Mouse (Mus musculus): ENCODE measurements around the gene Pnrc1. TPM values are rescaled to one million over a fixed set of nuclear protein-coding genes. Genes with fewer than 3 reads are reported as not detected.

The Pnrc1 gene
- polyA plus RNA-seq, 1 experiment from 2014 or later, result 113 TPM

GRCm38 (mm10) chr4:33292409-33293370 lies 2.7 kb upstream of the Pnrc1 start:
- WGBS, result 24% methylated on average over 16 of the region's 16 CpGs
- no peaks in the 10 kb centered on the region for H3K4me1 ChIP-seq
- ATAC-seq (ENCODE audit: low FRiP score, low read depth), result no peak
- H3K4me3 ChIP-seq, result no peak overlapping the region
- no peaks in the 10 kb centered on the region for H3K9me3 ChIP-seq
- H3K27me3 ChIP-seq, result no peaks in the 10 kb centered on the region
- H3K9ac ChIP-seq (replicated peaks), result no peak overlapping the region
- H3K4me2 ChIP-seq (replicated peaks), result peak overlapping the region; percentile 1; the same call in 1 of the 2 replicates
- no peaks in the 10 kb centered on the region for H3K36me3 ChIP-seq
- H3K27ac ChIP-seq (replicated peaks), result no peak overlapping the region

GRCm38 (mm10) chr4:33290878-33291277 lies 915 bp upstream of the Pnrc1 start:
- no peaks in the 10 kb centered on the region for H3K9me3 ChIP-seq
- H3K4me2 ChIP-seq (replicated peaks), result no peak overlapping the region
- H3K4me3 ChIP-seq, result no peak overlapping the region
- no peak overlapping the region for H3K27ac ChIP-seq (replicated peaks)
- ATAC-seq (ENCODE audit: low FRiP score, low read depth), result no peak
- WGBS, result 56% methylated on average over 4 of the region's 4 CpGs
- no peaks in the 10 kb centered on the region for H3K36me3 ChIP-seq
- H3K4me1 ChIP-seq, result no peaks in the 10 kb centered on the region
- H3K27me3 ChIP-seq, result no peaks in the 10 kb centered on the region
- H3K9ac ChIP-seq (replicated peaks), result no peak overlapping the region

DNA sequence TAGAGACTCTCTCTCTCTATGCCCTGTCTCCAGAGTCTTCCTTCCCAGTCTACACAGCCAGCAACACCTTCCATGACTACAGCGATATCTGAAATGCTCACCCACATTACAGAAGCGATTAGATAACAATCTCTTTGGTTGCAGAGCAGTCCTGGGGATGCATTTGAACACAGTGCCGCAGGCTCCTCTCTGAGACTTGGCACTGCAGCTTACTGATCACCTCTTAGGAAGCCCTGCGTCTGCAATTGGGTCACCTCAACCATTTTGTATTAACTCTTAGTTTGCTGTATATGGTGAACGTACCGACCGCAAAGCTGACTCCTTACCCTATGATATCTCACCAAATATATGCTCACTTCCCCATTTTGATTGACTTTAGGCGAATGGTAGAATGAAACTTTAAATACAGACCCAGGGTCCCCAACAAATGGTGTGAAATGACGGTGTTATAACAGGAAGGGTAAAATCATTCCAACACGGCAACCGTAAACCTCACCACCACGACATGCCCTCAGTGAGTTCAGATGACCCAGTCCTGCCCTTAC lies 785 bp downstream of the Pnrc1 start:
- Histone ChIP-seq H3K9ac (replicated peaks) (no peak overlapping the region), H3K36me3 (no peaks in the 10 kb centered on the region), H3K27me3 (no peaks in the 10 kb centered on the region), H3K9me3 (no peaks in the 10 kb centered on the region), H3K4me1 (no peaks in the 10 kb centered on the region), H3K4me2 (replicated peaks) (no peak overlapping the region), H3K27ac (replicated peaks) (no peak overlapping the region), H3K4me3 (no peak overlapping the region)
- ATAC-seq (ENCODE audit: low FRiP score, low read depth), result no peak
- WGBS, result 90% methylated on average over 12 of the region's 12 CpGs

- no peaks in the 10 kb centered on the region for H3K4me1 ChIP-seq
- ATAC-seq (ENCODE audit: low FRiP score, low read depth), result no peak
- no peak overlapping the region for H3K4me2 ChIP-seq (replicated peaks)
- 88% methylated on average over 8 of the region's 8 CpGs for WGBS
- no peak overlapping the region for H3K4me3 ChIP-seq
- no peak overlapping the region for H3K9ac ChIP-seq (replicated peaks)
- no peaks in the 10 kb centered on the region for H3K27me3 ChIP-seq
- no peaks in the 10 kb centered on the region for H3K9me3 ChIP-seq
- no peak overlapping the region for H3K27ac ChIP-seq (replicated peaks)
- H3K36me3 ChIP-seq, result no peaks in the 10 kb centered on the region
These were observed 4.5 kb downstream of the Pnrc1 start for GRCm38 (mm10) chr4:33285448-33285847.

DNA sequence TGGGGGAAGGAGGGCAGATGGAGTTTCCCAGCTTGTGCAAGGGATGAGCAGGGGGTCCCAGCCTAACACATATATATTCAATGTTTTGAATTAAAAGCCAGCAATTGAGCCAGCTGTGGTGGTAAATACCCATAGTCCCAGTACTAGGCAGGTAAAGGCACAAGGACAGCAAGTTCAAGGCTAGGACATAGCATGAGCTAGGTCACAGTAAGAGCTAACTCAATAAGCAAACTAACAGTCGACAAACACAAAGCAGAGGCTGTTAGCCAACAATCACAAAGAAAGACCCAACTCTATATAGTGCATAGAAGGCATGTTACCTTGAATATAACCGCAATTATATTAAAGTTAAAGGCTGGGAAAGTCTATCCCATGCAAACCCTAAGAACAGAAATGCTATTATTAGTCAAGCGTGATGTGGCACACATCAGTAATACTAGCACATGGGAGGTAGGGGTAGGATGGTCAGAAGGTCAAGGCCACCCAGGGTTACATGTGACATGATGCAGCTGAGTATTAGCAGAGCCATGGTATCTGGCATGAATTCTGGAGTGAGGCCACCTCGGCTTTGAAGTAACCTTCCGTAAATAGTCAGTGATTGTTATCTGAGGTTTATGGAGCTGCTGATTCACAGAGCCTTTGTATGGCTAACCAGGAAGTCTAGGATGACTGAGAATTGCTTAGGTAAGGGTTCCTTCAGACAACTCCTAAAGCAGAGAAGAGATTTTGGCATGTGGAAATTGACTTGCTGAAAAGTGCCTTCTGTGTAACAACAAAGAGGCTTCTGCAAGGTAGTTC lies 5.7 kb downstream of the Pnrc1 start:
- Histone ChIP-seq H3K4me2 (replicated peaks) (no peak overlapping the region), H3K4me1 (no peaks in the 10 kb centered on the region), H3K27ac (replicated peaks) (no peak overlapping the region), H3K9ac (replicated peaks) (no peak overlapping the region), H3K36me3 (no peaks in the 10 kb centered on the region), H3K27me3 (no peaks in the 10 kb centered on the region), H3K4me3 (no peak overlapping the region), H3K9me3 (no peaks in the 10 kb centered on the region)
- no peak for ATAC-seq (ENCODE audit: low FRiP score, low read depth)
- 92% methylated on average over 5 of the region's 5 CpGs for WGBS

GRCm38 (mm10) chr4:33281891-33282685 lies 7.9 kb downstream of the Pnrc1 start:
- WGBS, result 89% methylated on average over 3 of the region's 3 CpGs
- no peaks in the 10 kb centered on the region for H3K36me3 ChIP-seq
- H3K4me3 ChIP-seq, result no peak overlapping the region
- no peaks in the 10 kb centered on the region for H3K9me3 ChIP-seq
- no peak overlapping the region for H3K4me2 ChIP-seq (replicated peaks)
- ATAC-seq (ENCODE audit: low FRiP score, low read depth), result no peak
- H3K4me1 ChIP-seq, result no peaks in the 10 kb centered on the region
- H3K27me3 ChIP-seq, result no peaks in the 10 kb centered on the region
- no peak overlapping the region for H3K27ac ChIP-seq (replicated peaks)
- no peak overlapping the region for H3K9ac ChIP-seq (replicated peaks)

- WGBS, result 88% methylated on average over 3 of the region's 3 CpGs
These were observed 16.5 kb downstream of the Pnrc1 start for GRCm38 (mm10) chr4:33273437-33273836.

GRCm38 (mm10) chr4:33270386-33271314 lies 19.3 kb downstream of the Pnrc1 start:
- WGBS, result 82% methylated on average over 11 of the region's 11 CpGs
- Histone ChIP-seq H3K27ac (replicated peaks) (no peak overlapping the region), H3K4me2 (replicated peaks) (no peak overlapping the region), H3K4me3 (no peak overlapping the region), H3K9me3 (no peaks in the 10 kb centered on the region), H3K27me3 (no peaks in the 10 kb centered on the region), H3K9ac (replicated peaks) (no peak overlapping the region), H3K4me1 (no peaks in the 10 kb centered on the region), H3K36me3 (no peaks in the 10 kb centered on the region)
- no peak for ATAC-seq (ENCODE audit: low FRiP score, low read depth)

More at GRCm38 (mm10) chr4:33273437-33273836, 16.5 kb downstream of the Pnrc1 start:
- H3K4me2 ChIP-seq (replicated peaks), result no peak overlapping the region
- no peak overlapping the region for H3K4me3 ChIP-seq
- H3K9me3 ChIP-seq, result no peaks in the 10 kb centered on the region
- no peaks in the 10 kb centered on the region for H3K36me3 ChIP-seq
- H3K4me1 ChIP-seq, result no peaks in the 10 kb centered on the region
- H3K9ac ChIP-seq (replicated peaks), result no peak overlapping the region
- no peak overlapping the region for H3K27ac ChIP-seq (replicated peaks)
- no peaks in the 10 kb centered on the region for H3K27me3 ChIP-seq
- no peak for ATAC-seq (ENCODE audit: low FRiP score, low read depth)

GRCm38 (mm10) chr4:33264979-33265726 lies 24.8 kb downstream of the Pnrc1 start:
- Histone ChIP-seq H3K9ac (replicated peaks) (no peak overlapping the region), H3K27ac (replicated peaks) (no peak overlapping the region), H3K9me3 (no peaks in the 10 kb centered on the region), H3K4me3 (no peak overlapping the region), H3K4me2 (replicated peaks) (no peak overlapping the region), H3K4me1 (no peaks in the 10 kb centered on the region), H3K36me3 (no peaks in the 10 kb centered on the region), H3K27me3 (no peaks in the 10 kb centered on the region)
- WGBS, result 89% methylated on average over 11 of the region's 11 CpGs
- no peak for ATAC-seq (ENCODE audit: low FRiP score, low read depth)

DNA sequence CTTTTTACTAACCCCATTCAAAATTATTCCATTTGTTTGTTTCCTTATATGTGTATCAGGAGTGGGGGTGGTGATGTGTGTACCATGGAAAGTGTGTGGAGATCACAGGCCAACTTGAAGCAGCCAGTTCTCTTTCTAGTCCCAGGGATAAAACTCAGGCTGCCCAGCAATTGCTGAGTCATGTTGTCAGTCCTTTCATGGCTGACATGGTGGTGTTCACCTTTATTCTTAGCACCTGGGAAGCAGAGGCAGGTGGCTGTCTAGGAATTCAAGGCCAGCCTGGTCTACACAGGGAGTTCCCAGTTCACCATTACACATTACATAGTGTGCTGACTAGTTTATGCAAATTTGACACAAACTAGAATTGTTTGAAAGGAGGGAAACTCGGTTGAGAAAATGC lies 27.1 kb downstream of the Pnrc1 start:
- Histone ChIP-seq H3K36me3 (no peaks in the 10 kb centered on the region), H3K4me2 (replicated peaks) (no peak overlapping the region), H3K4me3 (no peak overlapping the region), H3K9me3 (no peaks in the 10 kb centered on the region), H3K4me1 (no peaks in the 10 kb centered on the region), H3K9ac (replicated peaks) (no peak overlapping the region), H3K27ac (replicated peaks) (no peak overlapping the region), H3K27me3 (no peaks in the 10 kb centered on the region)
- 82% methylated on average over 1 of the region's 1 CpGs for WGBS
- no peak for ATAC-seq (ENCODE audit: low FRiP score, low read depth)
